Mouse (Mus musculus) midbrain, embryonic 10.5 days (tissue): ENCODE data around the gene Tmem104. TPM values are rescaled to one million over a fixed set of nuclear protein-coding genes. Genes with fewer than 3 reads are reported as not detected.

Source experiments
- DNase-seq: peaks from one replicate; pipeline ENCODE4 v3.0.0-alpha.2; 2017; ENCODE audit warnings: low spot score
- H3K27ac ChIP-seq: fragments of 300-500 bp; sonication (generic); replicated peaks from 2 replicates; pipeline ENCODE4 v1.5.1; 2016; ENCODE audit warnings: mild to moderate bottlenecking
- H3K27me3 ChIP-seq: fragments of 300-500 bp; sonication (generic); 2 replicates; pipeline ENCODE4 v1.6.1; 2016; ENCODE audit warnings: low read depth, mild to moderate bottlenecking; ENCODE audit not compliant: poor library complexity, severe bottlenecking
- H3K36me3 ChIP-seq: fragments of 300-500 bp; sonication (generic); 2 replicates; pipeline ENCODE4 v1.6.1; 2016; ENCODE audit warnings: mild to moderate bottlenecking, moderate library complexity
- H3K4me1 ChIP-seq: fragments of 300-500 bp; sonication (generic); 2 replicates; pipeline ENCODE4 v1.6.1; 2016
- H3K4me3 ChIP-seq: fragments of 300-500 bp; sonication (generic); 2 replicates; pipeline ENCODE4 v1.5.1; 2016; ENCODE audit warnings: mild to moderate bottlenecking, moderate library complexity
- H3K9me3 ChIP-seq: fragments of 300-500 bp; sonication (generic); replicated peaks from 2 replicates; pipeline ENCODE4 v1.6.1; 2016; ENCODE audit warnings: mild to moderate bottlenecking
- WGBS: fragments of 180-500 bp; shearing (Covaris S2); methylation state at CpG from one replicate; pipeline ENCODE4 v1.1.7; 2016; 5-methylcytosine and 5-hydroxymethylcytosine counted together
- polyA plus RNA-seq: library from polyadenylated mRNA; unstranded; fragments of >200 nt; fragmentation: Nextera tagmentation; extraction: Ambion mirVana; gene quantifications from 2 replicates; pipeline ENCODE4 v1.2.1, GENCODE M21; 2016

The Tmem104 gene
- polyA plus RNA-seq, 1 experiment from 2014 or later, result 7.1 TPM

- WGBS, result 21% methylated on average over 3 of the region's 3 CpGs
- Histone ChIP-seq H3K4me3 (no peak overlapping the region), H3K9me3 (no peaks in the 10 kb centered on the region), H3K4me1 (peaks cover 78% of the 10 kb centered on the region), H3K27me3 (peaks cover 87% of the 10 kb centered on the region), H3K36me3 (peaks cover 22% of the 10 kb centered on the region), H3K27ac (no peak overlapping the region)
- DNase-seq, result no peak
Measured at GRCm38 (mm10) chr11:115247240-115247639, 60.0 kb downstream of the Tmem104 start.

- H3K4me1 ChIP-seq, result peaks cover 70% of the 10 kb centered on the region
- no peak for DNase-seq
- no peak overlapping the region for H3K4me3 ChIP-seq
- H3K27me3 ChIP-seq, result peaks cover 90% of the 10 kb centered on the region
- peaks cover 22% of the 10 kb centered on the region for H3K36me3 ChIP-seq
- no peaks in the 10 kb centered on the region for H3K9me3 ChIP-seq
- 74% methylated on average over 6 of the region's 6 CpGs for WGBS
- H3K27ac ChIP-seq, result no peak overlapping the region
Measured at GRCm38 (mm10) chr11:115247945-115248344, 60.7 kb downstream of the Tmem104 start.

- H3K27ac ChIP-seq, result peak overlapping the region; percentile 64
- WGBS, result 3% methylated on average over 63 of the region's 63 CpGs
- no peaks in the 10 kb centered on the region for H3K9me3 ChIP-seq
- H3K36me3 ChIP-seq, result 0 out of 2 replicates have a peak, but pooled peaks cover 6% of the 10 kb centered on the region
- peaks cover 55% of the 10 kb centered on the region for H3K4me1 ChIP-seq
- DNase-seq, result no peak
- H3K27me3 ChIP-seq, result peaks cover 98% of the 10 kb centered on the region
- peak overlapping the region; percentile 61 for H3K4me3 ChIP-seq
Measured at GRCm38 (mm10) chr11:115249721-115250404, 62.6 kb downstream of the Tmem104 start.

GRCm38 (mm10) chr11:115250405-115251090 is 63.3 kb downstream of the Tmem104 start:
- under 1% methylated on average over 36 of the region's 36 CpGs for WGBS
- peak; percentile 57 for DNase-seq
- peak overlapping the region; percentile 61 for H3K4me3 ChIP-seq
- no peaks in the 10 kb centered on the region for H3K36me3 ChIP-seq
- no peaks in the 10 kb centered on the region for H3K9me3 ChIP-seq
- peak overlapping the region; percentile 64; the same call in 1 of the 2 replicates for H3K27ac ChIP-seq
- H3K4me1 ChIP-seq, result peaks cover 49% of the 10 kb centered on the region
- H3K27me3 ChIP-seq, result peaks cover 100% of the 10 kb centered on the region

GRCm38 (mm10) chr11:115251258-115251657 is 64.0 kb downstream of the Tmem104 start:
- peak overlapping the region; percentile 61; the same call in 1 of the 2 replicates for H3K4me3 ChIP-seq
- no peak for DNase-seq
- peaks cover 41% of the 10 kb centered on the region for H3K4me1 ChIP-seq
- WGBS, result 66% methylated on average over 3 of the region's 3 CpGs
- H3K36me3 ChIP-seq, result no peaks in the 10 kb centered on the region
- no peak overlapping the region for H3K27ac ChIP-seq
- H3K9me3 ChIP-seq, result no peaks in the 10 kb centered on the region
- H3K27me3 ChIP-seq, result peaks cover 100% of the 10 kb centered on the region

GRCm38 (mm10) chr11:115257775-115258510 is 70.7 kb downstream of the Tmem104 start:
- H3K27me3 ChIP-seq, result peaks cover 100% of the 10 kb centered on the region

GRCm38 (mm10) chr11:115259134-115259533 is 71.8 kb downstream of the Tmem104 start:
- 82% methylated on average over 4 of the region's 4 CpGs for WGBS
- Histone ChIP-seq H3K4me3 (no peak overlapping the region), H3K4me1 (peaks cover 9% of the 10 kb centered on the region), H3K36me3 (no peaks in the 10 kb centered on the region), H3K27me3 (peaks cover 100% of the 10 kb centered on the region), H3K9me3 (no peaks in the 10 kb centered on the region), H3K27ac (no peak overlapping the region)
- DNase-seq, result no peak

More at GRCm38 (mm10) chr11:115257775-115258510, 70.7 kb downstream of the Tmem104 start:
- DNase-seq, result no peak
- Histone ChIP-seq H3K27ac (no peak overlapping the region), H3K4me3 (peak overlapping the region; percentile 40), H3K4me1 (peaks cover 9% of the 10 kb centered on the region), H3K36me3 (no peaks in the 10 kb centered on the region), H3K9me3 (no peaks in the 10 kb centered on the region)
- WGBS, result 16% methylated on average over 59 of the region's 59 CpGs

- no peak overlapping the region for H3K27ac ChIP-seq
- DNase-seq, result no peak
- no peaks in the 10 kb centered on the region for H3K9me3 ChIP-seq
- H3K27me3 ChIP-seq, result peaks cover 100% of the 10 kb centered on the region
- peaks cover 2% of the 10 kb centered on the region; the same call in 1 of the 2 replicates for H3K36me3 ChIP-seq
- no peak overlapping the region for H3K4me3 ChIP-seq
- H3K4me1 ChIP-seq, result peaks cover 38% of the 10 kb centered on the region
- WGBS, result 88% methylated on average over 11 of the region's 11 CpGs
Measured at GRCm38 (mm10) chr11:115262954-115263353, 75.7 kb downstream of the Tmem104 start.

- no peaks in the 10 kb centered on the region for H3K9me3 ChIP-seq
- no peak for DNase-seq
- WGBS, result 62% methylated on average over 7 of the region's 7 CpGs
- H3K36me3 ChIP-seq, result peaks cover 16% of the 10 kb centered on the region
- no peak overlapping the region for H3K27ac ChIP-seq
- H3K27me3 ChIP-seq, result peaks cover 100% of the 10 kb centered on the region
- peaks cover 34% of the 10 kb centered on the region for H3K4me1 ChIP-seq
- peak overlapping the region; percentile 49; the same call in 1 of the 2 replicates for H3K4me3 ChIP-seq
Measured at GRCm38 (mm10) chr11:115264136-115264861, 77.0 kb downstream of the Tmem104 start.

GRCm38 (mm10) chr11:115264862-115265668 is 77.8 kb downstream of the Tmem104 start:
- Histone ChIP-seq H3K27ac (no peak overlapping the region), H3K4me3 (peak overlapping the region; percentile 49), H3K27me3 (peaks cover 100% of the 10 kb centered on the region), H3K9me3 (no peaks in the 10 kb centered on the region), H3K4me1 (peaks cover 39% of the 10 kb centered on the region), H3K36me3 (peaks cover 20% of the 10 kb centered on the region)
- 7% methylated on average over 39 of the region's 39 CpGs for WGBS
- peak; percentile 67 for DNase-seq

- H3K9me3 ChIP-seq, result no peaks in the 10 kb centered on the region
- 3% methylated on average over 20 of the region's 20 CpGs for WGBS
- H3K4me1 ChIP-seq, result peaks cover 46% of the 10 kb centered on the region
- peaks cover 20% of the 10 kb centered on the region for H3K36me3 ChIP-seq
- no peak overlapping the region for H3K27ac ChIP-seq
- H3K27me3 ChIP-seq, result peaks cover 96% of the 10 kb centered on the region
- peak overlapping the region; percentile 51 for H3K4me3 ChIP-seq
- DNase-seq, result no peak
Measured at GRCm38 (mm10) chr11:115265771-115266399, 78.6 kb downstream of the Tmem104 start.
